Comparison of ENCODE assay signal across 8 mouse cellular contexts in genomic region chr1:54923366-54924308, GRCm38 (mm10). TPM values are rescaled to one million over a fixed set of nuclear protein-coding genes. Genes with fewer than 3 reads are reported as not detected.
DNase-seq lines count a peak whose midpoint lies in the region; ATAC-seq and TF ChIP-seq lines count a peak whose summit lies in the region.
"Had no signal": no experiment of that assay in that cellular context is flagged by ENCODE, and none has a peak within 500 bp of the region (broad histone marks: within the 10 kb centered on the region; RNA-seq: fewer than 3 reads in every experiment).

No protein-coding gene starts in this region.

- H3K27ac ChIP-seq in limb, embryonic 12.5 days, result no peak overlapping the region
- no peak overlapping the region for H3K27ac ChIP-seq in stomach, embryonic 15.5 days

- 40% methylated on average over 6 of the region's 6 CpGs for WGBS in lung, adult 2 months
- 90% methylated on average over 6 of the region's 6 CpGs for WGBS in limb, embryonic 12.5 days
- WGBS in stomach, embryonic 15.5 days, result 83% methylated on average over 6 of the region's 6 CpGs

- H3K9ac ChIP-seq in limb, embryonic 12.5 days (replicated peaks), result no peak overlapping the region
- H3K9ac ChIP-seq in stomach, embryonic 15.5 days, result no peak overlapping the region

- no peak for DNase-seq in lung, adult 2 months
- no peak for DNase-seq in lung, postnatal 10 days
- no peak for DNase-seq in cerebellum, postnatal 36 days
- DNase-seq in Muller cell, postnatal 12 days (ENCODE audit: inconsistent ontology term), result no peak
- DNase-seq: adrenal gland, postnatal 25 days had no signal

- no peak for TF ChIP-seq POLR2A in lung, adult 2 months (IDR thresholded peaks at IDR 0.05; ENCODE audit: borderline replicate concordance, extremely low read depth, low read depth, low read length)

- H3K4me3 ChIP-seq in lung, adult 2 months (replicated peaks; ENCODE audit: extremely low read depth, low read depth, low read length), result peak overlapping the region; percentile 84
- no peak overlapping the region for H3K4me3 ChIP-seq in limb, embryonic 12.5 days (replicated peaks)
- no peak overlapping the region for H3K4me3 ChIP-seq in stomach, embryonic 15.5 days (replicated peaks)

- no peaks in the 10 kb centered on the region for H3K9me3 ChIP-seq in limb, embryonic 12.5 days
- no peaks in the 10 kb centered on the region for H3K9me3 ChIP-seq in stomach, embryonic 15.5 days

- peak overlapping the region; percentile 84; the same call in 1 of the 2 replicates for H3K4me2 ChIP-seq in limb, embryonic 12.5 days
- H3K4me2 ChIP-seq in stomach, embryonic 15.5 days, result 0 out of 2 replicates have a peak overlapping the region, but pooled peaks have one; percentile 97

- peaks cover 19% of the 10 kb centered on the region for H3K4me1 ChIP-seq in lung, adult 2 months (ENCODE audit: control insufficient read depth, insufficient read depth, low read length)
- peaks cover 32% of the 10 kb centered on the region for H3K4me1 ChIP-seq in limb, embryonic 12.5 days (replicated peaks)
- peaks cover 16% of the 10 kb centered on the region for H3K4me1 ChIP-seq in stomach, embryonic 15.5 days

- no peaks in the 10 kb centered on the region for H3K36me3 ChIP-seq in limb, embryonic 12.5 days
- H3K36me3 ChIP-seq in stomach, embryonic 15.5 days, result no peaks in the 10 kb centered on the region

- TF ChIP-seq CTCF in lung, adult 2 months (IDR thresholded peaks at IDR 0.05; ENCODE audit: insufficient read depth, low read length), result no peak

- H3K27me3 ChIP-seq in limb, embryonic 12.5 days, result peaks cover 5% of the 10 kb centered on the region; the same call in 1 of the 2 replicates
- no peaks in the 10 kb centered on the region for H3K27me3 ChIP-seq in stomach, embryonic 15.5 days (replicated peaks)

- 0 out of 2 replicates have a peak, but pooled peaks have one; percentile 12 for ATAC-seq in common myeloid progenitor, adult 5-6 weeks (replicated peaks; ENCODE audit: low read depth, poor library complexity, severe bottlenecking)
- no peak for ATAC-seq in limb, embryonic 12.5 days (ENCODE audit: insufficient number of reproducible peaks, insufficient read depth, low FRiP score, low TSS enrichment, low read depth)
- no peak for ATAC-seq in stomach, embryonic 15.5 days (ENCODE audit: insufficient read depth, low FRiP score, low read depth)

RNA-seq across cellular contexts. Expression of gene Ankrd44, which starts 2.5 kb away (rescaled TPM):
- polyA plus RNA-seq in lung, adult 2 months (2012; rRNA removed), result 39.0 and 67.3 TPM in 2 replicates
- 38.8 and 51.0 TPM in 2 replicates for total RNA-seq in common myeloid progenitor, adult 5-6 weeks (2017)
- polyA plus RNA-seq in limb, embryonic 12.5 days (2016; fragmentation: Nextera tagmentation; extraction: Ambion mirVana), result 21.6 and 22.2 TPM in 2 replicates
- polyA plus RNA-seq in stomach, embryonic 15.5 days (2015; fragmentation: Nextera tagmentation; extraction: Ambion mirVana), result 11.2 and 11.8 TPM in 2 replicates
